Mouse (Mus musculus) liver, embryonic 16.5 days (tissue): Measurements from ENCODE around the gene Mdga2. TPM values are rescaled to one million over a fixed set of nuclear protein-coding genes. Genes with fewer than 3 reads are reported as not detected.

Experiments used
- ATAC-seq: fragments of 200-750 bp; cut with Nextera tagmentation; 2 replicates; pipeline ENCODE4 v1.8.0; 2017; ENCODE audit warnings: low read depth, mild to moderate bottlenecking, moderate number of reproducible peaks, moderate library complexity
- H3K27ac ChIP-seq: fragments of 300-500 bp; sonication (generic); 2 replicates; pipeline ENCODE4 v1.5.1; 2014; ENCODE audit warnings: mild to moderate bottlenecking, low read length
- H3K27me3 ChIP-seq: fragments of 300-500 bp; sonication (generic); 2 replicates; pipeline ENCODE4 v1.6.1; 2014; ENCODE audit warnings: low read depth, low read length, mixed read lengths; ENCODE audit not compliant: control insufficient read depth, insufficient read depth
- H3K36me3 ChIP-seq: fragments of 300-500 bp; sonication (generic); 2 replicates; pipeline ENCODE4 v1.6.1; 2014; ENCODE audit warnings: mild to moderate bottlenecking; ENCODE audit not compliant: control insufficient read depth, insufficient read depth
- H3K4me1 ChIP-seq: fragments of 300-500 bp; sonication (generic); 2 replicates; pipeline ENCODE4 v1.6.1; 2014; ENCODE audit warnings: low read depth, low read length, mixed read lengths; ENCODE audit not compliant: control insufficient read depth
- H3K4me2 ChIP-seq: fragments of 300-500 bp; sonication (generic); 2 replicates; pipeline ENCODE4 v1.6.1; 2014; ENCODE audit warnings: low read depth, low read length, mixed read lengths
- H3K4me3 ChIP-seq: fragments of 300-500 bp; sonication (generic); 2 replicates; pipeline ENCODE4 v1.5.1; 2014; ENCODE audit warnings: low read depth, mild to moderate bottlenecking, low read length
- H3K9ac ChIP-seq: fragments of 300-500 bp; sonication (generic); 2 replicates; pipeline ENCODE4 v1.6.1; 2014; ENCODE audit warnings: low read depth, low read length
- H3K9me3 ChIP-seq: fragments of 300-500 bp; sonication (generic); replicated peaks from 2 replicates; pipeline ENCODE4 v1.6.1; 2016; ENCODE audit warnings: low read length; ENCODE audit not compliant: control insufficient read depth
- WGBS: fragments of 180-500 bp; shearing (Covaris S2); extraction: QIAGEN DNeasy Blood & Tissue Kit; methylation state at CpG from one replicate; pipeline ENCODE4 v1.1.7; 2014; ENCODE audit not compliant: insufficient replicate concordance; 5-methylcytosine and 5-hydroxymethylcytosine counted together
- polyA plus RNA-seq: library from polyadenylated mRNA; unstranded; fragments of >200 nt; fragmentation: Nextera tagmentation; extraction: Ambion mirVana; gene quantifications from 2 replicates; pipeline ENCODE4 v1.2.1, GENCODE M21; 2015

Gene Mdga2
- polyA plus RNA-seq, 1 experiment from 2014 or later = not detected

DNA sequence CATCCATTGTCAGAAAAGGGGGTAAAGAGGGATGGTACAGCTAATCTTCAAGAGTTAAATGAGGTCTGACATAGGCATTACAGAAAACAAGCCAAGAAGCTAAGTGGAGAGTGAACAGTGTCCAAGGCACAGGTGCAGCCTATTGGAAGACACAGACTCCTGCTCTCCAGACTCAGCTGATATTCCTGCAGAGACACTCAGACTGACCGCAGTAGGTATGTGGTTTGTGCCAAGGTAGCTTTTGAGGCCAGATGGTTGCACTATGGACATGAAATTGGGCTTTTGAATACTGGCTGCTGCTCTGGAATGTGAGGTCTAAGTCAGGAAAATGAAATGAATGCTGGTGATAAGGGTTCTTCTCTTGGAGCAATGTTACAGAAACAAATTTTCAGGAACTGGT lies 44.2 kb downstream of the Mdga2 start:
- no peak overlapping the region for H3K27ac ChIP-seq
- no peak overlapping the region for H3K9ac ChIP-seq
- no peaks in the 10 kb centered on the region for H3K4me1 ChIP-seq
- ATAC-seq = no peak
- no peak overlapping the region for H3K4me3 ChIP-seq
- WGBS = 72% methylated on average over 1 of the region's 1 CpGs
- no peaks in the 10 kb centered on the region for H3K36me3 ChIP-seq
- H3K9me3 ChIP-seq = no peaks in the 10 kb centered on the region
- no peaks in the 10 kb centered on the region for H3K27me3 ChIP-seq
- no peak overlapping the region for H3K4me2 ChIP-seq

DNA sequence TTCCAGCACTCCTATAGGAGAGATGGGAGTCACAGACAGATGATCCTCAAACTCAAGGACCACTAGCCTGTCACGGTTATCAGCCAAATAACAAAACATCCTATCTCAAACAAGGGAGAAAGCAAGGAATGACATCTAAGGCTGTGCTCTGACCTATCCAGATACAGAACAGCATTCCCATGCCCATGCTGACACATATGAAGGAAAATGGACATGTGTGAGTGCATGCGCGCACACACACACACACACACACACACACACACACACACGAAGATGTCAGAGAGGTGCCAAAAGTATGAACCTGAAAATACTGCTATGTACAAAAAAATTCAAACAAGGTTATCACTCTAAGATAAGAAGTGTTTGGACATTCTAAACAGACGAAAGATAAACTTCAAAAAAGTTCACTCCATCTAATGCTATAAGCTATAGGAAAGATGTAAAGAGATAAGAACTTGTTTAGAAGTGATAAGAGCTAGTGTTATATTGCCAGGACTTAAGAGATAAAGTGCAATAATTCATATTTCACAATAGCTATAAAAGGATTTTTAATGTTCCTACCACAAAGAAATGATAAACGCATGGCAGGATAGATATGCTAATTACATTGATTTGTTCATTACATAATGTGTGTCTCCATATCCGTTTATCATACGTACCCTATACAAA lies 65.6 kb downstream of the Mdga2 start:
- Histone ChIP-seq H3K4me3 (no peak overlapping the region), H3K27ac (no peak overlapping the region), H3K27me3 (no peaks in the 10 kb centered on the region), H3K9me3 (no peaks in the 10 kb centered on the region), H3K4me2 (no peak overlapping the region), H3K9ac (no peak overlapping the region), H3K4me1 (no peaks in the 10 kb centered on the region), H3K36me3 (no peaks in the 10 kb centered on the region)
- WGBS = 58% methylated on average over 8 of the region's 8 CpGs
- no peak for ATAC-seq

DNA sequence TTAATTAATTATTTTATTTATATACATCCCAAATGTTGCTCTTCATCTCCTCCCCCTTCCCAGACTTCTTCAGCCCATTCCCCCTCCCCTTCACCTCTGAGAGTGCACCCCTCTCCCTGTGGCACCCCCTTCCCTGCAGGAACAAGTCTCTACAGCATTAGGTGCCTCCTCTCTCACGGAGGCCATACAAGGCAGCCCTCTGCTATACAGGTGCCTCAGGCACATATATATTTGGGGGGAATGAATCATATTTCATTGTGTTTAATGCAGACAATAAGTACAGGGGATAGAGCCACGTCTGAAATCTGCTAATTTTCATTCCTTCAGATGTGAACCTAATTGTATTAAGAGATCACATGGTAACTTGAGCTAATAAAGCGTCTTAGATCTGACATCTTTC lies 69.3 kb downstream of the Mdga2 start:
- Histone ChIP-seq H3K36me3 (no peaks in the 10 kb centered on the region), H3K9ac (no peak overlapping the region), H3K27me3 (no peaks in the 10 kb centered on the region), H3K4me3 (no peak overlapping the region), H3K4me2 (no peak overlapping the region), H3K9me3 (no peaks in the 10 kb centered on the region), H3K4me1 (no peaks in the 10 kb centered on the region), H3K27ac (no peak overlapping the region)
- WGBS = 34% methylated on average over 3 of the region's 3 CpGs
- no peak for ATAC-seq

DNA sequence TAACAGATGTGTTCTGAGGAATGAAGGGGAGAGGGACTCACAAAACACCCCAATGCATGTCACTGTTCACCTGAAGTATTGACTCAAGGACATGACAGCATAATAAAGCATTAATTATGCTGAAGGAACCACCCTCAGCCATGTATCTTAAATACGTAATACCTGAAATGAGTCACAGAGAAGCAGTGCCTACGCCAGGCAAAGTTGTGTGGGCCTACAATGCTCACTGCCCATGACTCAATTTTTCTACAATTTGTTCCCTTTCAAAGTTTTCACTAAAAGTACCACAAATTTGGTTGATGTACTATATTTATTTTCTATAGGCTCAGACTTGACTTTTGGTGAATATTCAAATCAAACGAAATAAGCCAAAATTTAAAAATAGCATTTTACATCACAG lies 80.7 kb downstream of the Mdga2 start:
- no peak for ATAC-seq
- Histone ChIP-seq H3K4me2 (no peak overlapping the region), H3K4me3 (no peak overlapping the region), H3K36me3 (no peaks in the 10 kb centered on the region), H3K27ac (no peak overlapping the region), H3K9ac (no peak overlapping the region), H3K4me1 (no peaks in the 10 kb centered on the region), H3K9me3 (no peaks in the 10 kb centered on the region), H3K27me3 (no peaks in the 10 kb centered on the region)
- WGBS = 55% methylated on average over 3 of the region's 3 CpGs

DNA sequence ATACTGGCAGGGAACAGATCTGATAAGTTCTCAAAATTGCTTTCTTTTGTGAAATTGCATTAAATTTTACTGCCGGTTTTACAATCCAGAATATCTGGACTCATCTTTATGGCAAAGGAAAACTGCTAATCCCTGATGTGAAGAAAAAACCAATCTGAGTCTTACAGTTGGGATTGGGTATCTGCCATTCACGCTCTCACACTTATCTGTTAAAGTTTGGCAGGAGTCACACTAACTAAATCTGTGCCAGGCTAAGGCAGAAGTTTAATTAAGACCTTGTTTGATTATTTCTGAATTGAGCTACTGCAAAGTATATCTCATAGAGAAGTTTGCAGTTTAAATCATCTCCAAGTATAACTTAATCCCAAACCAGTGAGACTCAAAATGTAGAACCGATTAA lies 82.2 kb downstream of the Mdga2 start:
- Histone ChIP-seq H3K27ac (no peak overlapping the region), H3K4me1 (no peaks in the 10 kb centered on the region), H3K36me3 (no peaks in the 10 kb centered on the region), H3K9ac (no peak overlapping the region), H3K4me2 (no peak overlapping the region), H3K9me3 (no peaks in the 10 kb centered on the region), H3K27me3 (no peaks in the 10 kb centered on the region), H3K4me3 (no peak overlapping the region)
- no peak for ATAC-seq
- 51% methylated on average over 3 of the region's 3 CpGs for WGBS

DNA sequence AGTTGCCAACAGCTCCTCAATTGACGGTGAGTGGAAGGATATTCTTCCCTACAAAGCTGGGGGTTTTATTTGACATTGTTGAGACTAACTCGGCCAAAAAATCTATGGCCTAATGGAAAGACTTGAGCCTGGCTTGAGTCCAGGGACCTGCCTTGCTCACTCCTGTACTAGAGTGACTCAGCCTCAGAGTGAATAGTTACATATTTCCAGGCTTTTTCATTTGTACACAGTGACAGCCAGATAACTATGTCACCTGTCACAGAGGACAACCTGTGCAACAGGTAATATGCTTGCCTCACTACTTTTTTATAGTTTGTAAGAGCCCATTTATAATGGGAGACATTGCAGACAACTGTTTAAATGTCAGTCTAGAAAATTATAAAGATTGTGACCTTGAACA lies 94.9 kb downstream of the Mdga2 start:
- no peak for ATAC-seq
- Histone ChIP-seq H3K9ac (no peak overlapping the region), H3K36me3 (no peaks in the 10 kb centered on the region), H3K27ac (no peak overlapping the region), H3K4me1 (no peaks in the 10 kb centered on the region), H3K4me2 (no peak overlapping the region), H3K4me3 (no peak overlapping the region), H3K9me3 (no peaks in the 10 kb centered on the region), H3K27me3 (no peaks in the 10 kb centered on the region)
- 58% methylated on average over 2 of the region's 2 CpGs for WGBS

DNA sequence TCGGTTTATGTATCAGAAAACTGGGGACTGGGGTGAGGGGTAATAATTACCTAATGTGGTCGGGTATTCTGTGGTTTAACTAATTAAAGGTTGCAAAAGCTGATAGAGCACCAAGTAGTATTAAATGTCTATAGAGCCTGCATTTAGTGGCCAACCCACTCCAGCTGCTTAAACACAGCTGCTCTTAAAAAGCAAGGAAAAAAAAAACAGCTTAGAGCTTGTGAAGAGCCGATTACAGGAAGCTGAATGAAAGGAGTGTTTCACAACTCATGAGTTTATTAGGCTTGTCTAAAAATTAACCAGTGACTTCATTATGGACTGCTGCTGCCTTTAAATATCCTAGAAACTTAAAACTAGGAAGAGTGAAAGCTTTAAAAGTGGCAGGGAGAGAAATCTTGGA lies 98.5 kb downstream of the Mdga2 start:
- no peak overlapping the region for H3K4me2 ChIP-seq
- ATAC-seq = no peak
- no peaks in the 10 kb centered on the region for H3K27me3 ChIP-seq

DNA sequence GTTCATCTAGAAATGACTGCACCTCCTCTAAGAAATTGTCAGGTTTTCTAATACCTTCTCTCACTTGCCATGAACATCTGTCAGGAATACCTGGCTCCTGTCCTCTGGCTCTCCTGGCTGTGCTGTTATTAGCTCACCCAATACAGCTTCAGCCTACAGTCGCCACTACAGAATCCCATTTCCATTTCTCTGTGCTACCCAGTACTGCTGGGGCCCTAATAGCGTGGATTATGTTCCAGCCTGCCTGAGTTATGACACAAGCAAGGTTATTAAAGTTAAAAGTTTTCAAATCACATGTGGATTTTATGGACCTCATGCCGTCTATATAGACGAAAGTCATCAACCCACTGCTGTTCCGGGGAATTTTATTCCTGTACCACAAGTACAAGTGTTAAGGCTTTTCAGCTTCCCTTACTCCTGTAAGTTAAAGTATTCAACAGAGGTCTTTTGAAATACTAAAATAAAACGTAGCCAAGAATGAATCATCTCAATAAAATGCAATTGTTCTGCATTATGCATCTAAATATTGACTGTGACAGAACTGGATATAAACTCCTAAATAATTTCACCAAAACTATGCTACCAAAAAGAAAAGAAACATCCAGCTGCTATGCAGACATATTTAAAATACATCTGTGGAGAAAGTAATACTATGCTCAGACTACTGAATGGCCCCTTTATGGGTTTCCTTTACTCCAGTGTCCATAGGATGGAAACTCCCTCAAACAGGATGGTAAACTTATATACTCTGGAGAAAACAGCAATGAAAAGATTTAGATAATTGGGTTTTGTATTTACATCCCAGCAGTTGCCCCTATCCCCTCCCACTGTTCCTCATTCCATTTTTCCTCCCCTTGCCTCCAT lies 103.5 kb downstream of the Mdga2 start:
- H3K9me3 ChIP-seq = no peaks in the 10 kb centered on the region
- H3K4me3 ChIP-seq = no peak overlapping the region
- H3K27me3 ChIP-seq = no peaks in the 10 kb centered on the region

More for the DNA sequence above, 98.5 kb downstream of the Mdga2 start:
- H3K9ac ChIP-seq = no peak overlapping the region
- no peak overlapping the region for H3K4me3 ChIP-seq
- no peaks in the 10 kb centered on the region for H3K4me1 ChIP-seq
- no peaks in the 10 kb centered on the region for H3K36me3 ChIP-seq
- no peaks in the 10 kb centered on the region for H3K9me3 ChIP-seq
- no peak overlapping the region for H3K27ac ChIP-seq
- 37% methylated on average over 3 of the region's 3 CpGs for WGBS

DNA sequence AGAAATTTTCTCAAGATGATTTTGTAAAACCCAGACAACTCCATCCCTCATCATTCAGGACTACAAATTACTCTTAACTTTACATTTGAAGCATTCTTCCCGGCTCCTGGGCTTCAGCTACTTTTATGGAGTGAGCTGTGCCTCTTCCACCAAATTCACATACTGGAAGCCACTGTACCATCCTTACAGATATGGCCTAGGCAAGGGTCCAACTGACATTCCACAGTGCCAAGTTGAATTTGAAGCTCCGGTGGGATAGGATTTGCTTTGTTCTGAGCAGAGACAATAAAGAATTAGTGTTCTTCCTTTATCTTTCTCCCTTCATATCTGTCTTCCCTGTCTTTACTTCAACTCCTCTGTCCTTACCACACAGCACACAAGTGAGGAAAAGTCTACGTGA lies 118.2 kb downstream of the Mdga2 start:
- no peaks in the 10 kb centered on the region for H3K4me1 ChIP-seq

More for the DNA sequence above, 103.5 kb downstream of the Mdga2 start:
- WGBS = 60% methylated on average over 6 of the region's 6 CpGs
- no peak overlapping the region for H3K4me2 ChIP-seq
- no peak overlapping the region for H3K9ac ChIP-seq
- H3K27ac ChIP-seq = no peak overlapping the region
- no peak for ATAC-seq
- H3K4me1 ChIP-seq = no peaks in the 10 kb centered on the region
- H3K36me3 ChIP-seq = no peaks in the 10 kb centered on the region

More for the DNA sequence above, 118.2 kb downstream of the Mdga2 start:
- H3K4me2 ChIP-seq = no peak overlapping the region
- 56% methylated on average over 3 of the region's 3 CpGs for WGBS
- ATAC-seq = no peak
- no peaks in the 10 kb centered on the region for H3K9me3 ChIP-seq
- H3K27ac ChIP-seq = no peak overlapping the region
- no peak overlapping the region for H3K9ac ChIP-seq
- no peaks in the 10 kb centered on the region for H3K27me3 ChIP-seq
- no peak overlapping the region for H3K4me3 ChIP-seq
- no peaks in the 10 kb centered on the region for H3K36me3 ChIP-seq
